Mouse (Mus musculus): ENCODE measurements at regions not wholly inside any gene's neighbourhood (a gene's known extent, or its start where the extent isn't known, plus 50 kb on each side); places are given as distances from the start of the nearest gene placed in this dataset.

- H3K27me3 ChIP-seq (ENCODE audit: control insufficient read depth, insufficient read depth, low read length): no peaks in the 10 kb centered on the region
- H3K9ac ChIP-seq: no peak overlapping the region
- no peak for ATAC-seq (ENCODE audit: low FRiP score)
- no peak overlapping the region for H3K4me3 ChIP-seq (replicated peaks; ENCODE audit: low read length)
- no peaks in the 10 kb centered on the region for H3K9me3 ChIP-seq (ENCODE audit: control insufficient read depth, low read length)
- no peak overlapping the region for H3K27ac ChIP-seq
- no peak overlapping the region for H3K4me2 ChIP-seq (replicated peaks)
- no peaks in the 10 kb centered on the region for H3K4me1 ChIP-seq (replicated peaks; ENCODE audit: control insufficient read depth, insufficient read depth, low read length)
- DNase-seq (ENCODE audit: low spot score): no peak
- 56% methylated on average over 3 of the region's 3 CpGs for WGBS
- H3K36me3 ChIP-seq (replicated peaks; ENCODE audit: control insufficient read depth, insufficient read depth): no peaks in the 10 kb centered on the region
Measured at GRCm38 (mm10) chr1:29261375-29261774, 481.3 kb upstream of the Gm597 start.

- H3K4me1 ChIP-seq (replicated peaks; ENCODE audit: control insufficient read depth, insufficient read depth, low read length): no peaks in the 10 kb centered on the region
- ATAC-seq (ENCODE audit: low FRiP score) (peak; percentile 78; the same call in 1 of the 2 replicates), DNase-seq (ENCODE audit: low spot score) (peak; percentile 31)
- H3K4me2 ChIP-seq (replicated peaks): no peak overlapping the region
- H3K27ac ChIP-seq: no peak overlapping the region
- no peak overlapping the region for H3K9ac ChIP-seq
- H3K9me3 ChIP-seq (ENCODE audit: control insufficient read depth, low read length): no peaks in the 10 kb centered on the region
- WGBS: 28% methylated on average over 3 of the region's 3 CpGs
- H3K4me3 ChIP-seq (replicated peaks; ENCODE audit: low read length): no peak overlapping the region
- H3K36me3 ChIP-seq (replicated peaks; ENCODE audit: control insufficient read depth, insufficient read depth): no peaks in the 10 kb centered on the region
- no peaks in the 10 kb centered on the region for H3K27me3 ChIP-seq (ENCODE audit: control insufficient read depth, insufficient read depth, low read length)
Measured at GRCm38 (mm10) chr1:29216766-29217581, 436.9 kb upstream of the Gm597 start.
